Mouse (Mus musculus) urinary bladder, postnatal 4 days (tissue): Measurements from ENCODE around the gene Tmem52b.

Experiments
- DNase-seq, 2 experiments: peaks; one replicate each; pipeline ENCODE4 v3.0.0; 2021 to 2022; ENCODE audit warnings: low spot score in 2 of 2

Gene Tmem52b

GRCm38 (mm10) chr6:129532556-129532941, 20.2 kb downstream of the Tmem52b start:
- DNase-seq: peak; percentile 46 to 70

GRCm38 (mm10) chr6:129532942-129533860, 20.8 kb downstream of the Tmem52b start, which contains the start of gene Gabarapl1:
TSS of gene Gabarapl1 (plus strand) at chr6:129533160.
- DNase-seq: peak; percentile 67 to 84

- DNase-seq: no peak
Observed at GRCm38 (mm10) chr6:129534057-129534456, 21.7 kb downstream of the Tmem52b start.

GRCm38 (mm10) chr6:129534627-129535190, 22.4 kb downstream of the Tmem52b start:
- DNase-seq: no peak

GRCm38 (mm10) chr6:129535723-129536122, 23.4 kb downstream of the Tmem52b start:
- DNase-seq: no peak

- DNase-seq: no peak
Observed at GRCm38 (mm10) chr6:129538555-129538954, 26.2 kb downstream of the Tmem52b start.

GRCm38 (mm10) chr6:129541931-129542330, 29.6 kb downstream of the Tmem52b start:
- DNase-seq: no peak

- no peak for DNase-seq
Observed at GRCm38 (mm10) chr6:129542540-129542939, 30.2 kb downstream of the Tmem52b start.

GRCm38 (mm10) chr6:129543709-129544606, 31.6 kb downstream of the Tmem52b start:
- DNase-seq: no peak

- DNase-seq: no peak
Observed at GRCm38 (mm10) chr6:129547277-129547676, 34.9 kb downstream of the Tmem52b start.

- no peak for DNase-seq
Observed at GRCm38 (mm10) chr6:129548009-129548408, 35.7 kb downstream of the Tmem52b start.

- no peak for DNase-seq
Observed at GRCm38 (mm10) chr6:129557298-129558023, 45.1 kb downstream of the Tmem52b start.

- DNase-seq: peak; percentile 39 to 69
Observed at GRCm38 (mm10) chr6:129558946-129559640, 46.7 kb downstream of the Tmem52b start.

- DNase-seq: no peak
Observed at GRCm38 (mm10) chr6:129559641-129560027, 47.3 kb downstream of the Tmem52b start.

- DNase-seq: no peak
Observed at GRCm38 (mm10) chr6:129565257-129565656, 52.9 kb downstream of the Tmem52b start.
